Mouse (Mus musculus): Measurements from ENCODE around the gene Ppp2r2d. TPM values are rescaled to one million over a fixed set of nuclear protein-coding genes. Genes with fewer than 3 reads are reported as not detected.

The Ppp2r2d gene
- polyA plus RNA-seq, 1 experiment from 2014 or later, result 45.3 TPM

DNA sequence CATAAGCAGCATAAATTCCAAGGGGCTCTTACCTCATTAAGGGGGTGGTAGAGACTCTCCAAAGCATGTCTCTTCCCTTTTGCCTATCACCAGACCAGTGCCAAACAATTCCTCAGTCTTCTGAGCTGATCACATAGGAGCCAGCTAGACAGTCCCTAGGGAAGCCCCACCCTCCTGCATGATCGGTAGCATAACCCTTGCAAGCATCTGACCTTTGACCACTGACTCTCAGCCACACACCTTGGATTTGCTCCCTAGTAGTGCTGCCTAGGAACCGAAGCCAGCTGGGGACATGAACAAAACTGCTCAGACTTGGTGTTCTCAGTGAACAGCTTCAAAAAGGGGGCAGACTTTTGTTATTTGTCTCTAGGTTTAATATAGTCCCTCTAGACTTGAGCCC is 52.2 kb downstream of the Ppp2r2d start:
- POLR2A ChIA-PET, result interaction anchor here (0.9 kb wide), 1 partner anchor 8 kb away, joined by 3 read pairs; no protein-coding TSS in a partner anchor
- TF ChIP-seq CTCF (IDR thresholded peaks at IDR 0.05), result no peak
- ATAC-seq, result no peak
- CTCF ChIA-PET, result interaction anchor here (1.1 to 1.6 kb wide), 2 partner anchors 8 to 57 kb away, joined by 3 to 6 read pairs; no protein-coding TSS in a partner anchor
- in situ Hi-C loops (cut with MboI; ENCODE audit: low pct_unique_long_range_greater_than_20kb), result no loop called here
- H3K27me3 ChIP-seq, result no peaks in the 10 kb centered on the region
- no peak for DNase-seq (ENCODE audit: low read depth, low spot score)

DNA sequence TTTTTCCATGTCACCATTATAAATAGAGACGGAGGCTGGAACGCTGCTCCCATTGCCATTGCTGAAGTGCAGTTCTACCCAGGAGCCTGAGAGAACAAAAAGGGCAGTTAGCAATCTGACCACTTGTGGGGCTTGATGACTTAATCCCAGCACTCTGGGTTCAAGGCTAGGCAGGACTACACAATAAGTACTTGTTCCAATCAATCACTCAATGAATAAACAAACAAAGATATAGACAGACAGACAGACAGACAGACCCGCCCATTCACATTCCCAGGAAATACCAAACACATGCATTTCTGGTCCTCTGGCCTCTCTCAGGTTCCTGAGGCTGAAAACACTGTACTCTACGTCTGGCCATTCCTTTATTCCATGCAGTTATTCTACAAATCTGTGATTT is 52.9 kb downstream of the Ppp2r2d start:
- POLR2A ChIA-PET, result no interaction called here
- no peak for TF ChIP-seq CTCF (IDR thresholded peaks at IDR 0.05)
- in situ Hi-C loops (cut with MboI; ENCODE audit: low pct_unique_long_range_greater_than_20kb), result no loop called here
- H3K27me3 ChIP-seq, result no peaks in the 10 kb centered on the region
- CTCF ChIA-PET, result no interaction called here
- ATAC-seq (no peak), DNase-seq (ENCODE audit: low read depth, low spot score) (no peak)

DNA sequence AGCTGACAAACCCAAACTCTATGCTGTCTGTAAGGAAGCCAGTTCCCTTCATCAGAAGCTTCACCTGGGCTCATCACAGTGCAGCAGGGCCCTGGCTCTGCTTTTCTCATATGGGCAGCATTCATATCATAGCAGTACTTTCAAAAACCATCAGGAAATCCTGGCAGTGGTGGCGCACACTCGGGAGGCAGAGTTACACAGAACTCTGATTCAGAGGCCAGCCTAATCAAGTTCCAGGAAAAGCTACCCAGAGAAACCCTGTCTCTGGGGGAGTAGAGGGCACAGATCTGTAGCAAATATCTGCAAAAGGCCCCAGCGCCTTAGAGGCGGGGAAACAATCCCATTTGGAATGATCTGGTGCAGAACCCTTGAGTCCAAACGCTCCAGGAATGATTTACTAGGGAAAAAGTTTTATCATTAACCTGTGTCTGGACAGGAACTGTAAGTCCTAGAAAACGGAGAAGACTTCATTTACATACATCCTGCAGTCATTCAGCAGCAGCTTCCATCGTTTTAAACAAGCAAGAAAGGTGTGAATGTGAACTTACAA is 58.1 kb downstream of the Ppp2r2d start:
- no peaks in the 10 kb centered on the region for H3K27me3 ChIP-seq
- no peak for DNase-seq (ENCODE audit: low read depth, low spot score)
- no peak for TF ChIP-seq CTCF (IDR thresholded peaks at IDR 0.05)
- peak; percentile 41 for ATAC-seq
- in situ Hi-C loops (cut with MboI; ENCODE audit: low pct_unique_long_range_greater_than_20kb), result no loop called here
- ChIA-PET CTCF (interaction anchor here (1.2 kb wide), 1 partner anchor 20 kb away, joined by 6 read pairs; no protein-coding TSS in a partner anchor), POLR2A (no interaction called here)

DNA sequence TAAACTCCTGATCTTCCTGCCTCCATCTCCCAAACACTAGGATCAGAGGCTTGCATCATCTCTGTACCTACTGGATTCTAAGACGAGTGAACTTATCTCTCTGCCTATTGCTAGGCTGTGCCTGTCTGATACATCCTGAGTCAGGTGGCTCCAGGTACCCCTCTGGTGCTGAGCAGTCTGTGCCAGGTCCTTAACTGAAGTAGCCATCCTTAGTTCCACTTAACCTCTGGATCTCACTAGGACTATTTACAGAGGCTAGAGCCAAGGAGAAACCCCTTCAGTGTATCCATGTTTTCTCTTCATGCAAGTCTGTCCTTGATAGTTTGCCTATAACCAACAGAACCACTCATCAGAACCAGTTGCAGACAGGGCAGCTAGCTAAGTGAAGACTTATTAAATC is 60.6 kb downstream of the Ppp2r2d start:
- DNase-seq (ENCODE audit: low read depth, low spot score) (no peak), ATAC-seq (no peak)
- ChIA-PET CTCF (interaction anchor here (1.0 to 3.4 kb wide), 3 partner anchors 9 to 65 kb away, joined by 3 to 10 read pairs (median 6); partner anchors contain the start of gene Ppp2r2d), POLR2A (interaction anchor here (1.0 kb wide), 1 partner anchor 9 kb away, joined by 3 read pairs; no protein-coding TSS in a partner anchor)
- in situ Hi-C loops (cut with MboI; ENCODE audit: low pct_unique_long_range_greater_than_20kb), result no loop called here
- TF ChIP-seq CTCF (IDR thresholded peaks at IDR 0.05), result no peak
- H3K27me3 ChIP-seq, result no peaks in the 10 kb centered on the region

DNA sequence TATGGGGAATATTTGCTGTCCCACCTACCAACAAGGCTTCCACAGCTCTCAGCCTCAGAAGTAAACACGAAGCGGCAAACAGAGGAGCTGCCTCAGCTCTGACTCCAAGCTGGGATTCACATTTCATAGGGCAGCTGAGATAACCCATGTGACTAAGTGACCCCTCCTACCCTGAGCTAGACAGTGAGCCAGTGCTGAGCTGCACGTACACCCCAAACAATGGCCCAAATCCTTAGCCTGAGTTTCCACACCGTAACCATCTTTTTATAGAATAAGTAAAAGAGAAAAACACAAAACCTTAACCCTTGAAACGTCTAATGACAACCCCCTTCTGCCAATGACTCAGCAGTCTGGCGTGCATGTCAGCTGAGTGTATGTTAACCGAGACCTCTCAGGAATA is 61.2 kb downstream of the Ppp2r2d start:
- in situ Hi-C loops (cut with MboI; ENCODE audit: low pct_unique_long_range_greater_than_20kb), result no loop called here
- H3K27me3 ChIP-seq, result no peaks in the 10 kb centered on the region
- no peak for TF ChIP-seq CTCF (IDR thresholded peaks at IDR 0.05)
- ChIA-PET CTCF (interaction anchor here (0.7 to 3.4 kb wide), 4 partner anchors 10 to 66 kb away, joined by 3 to 10 read pairs (median 5); partner anchors contain the start of gene Ppp2r2d), POLR2A (interaction anchor here (1.0 kb wide), 2 partner anchors 9 to 62 kb away, joined by 3 read pairs; partner anchors contain the start of genes Mapk1ip1 and Ppp2r2d)
- DNase-seq (ENCODE audit: low read depth, low spot score), result no peak
- ATAC-seq, result peak; percentile 51

DNA sequence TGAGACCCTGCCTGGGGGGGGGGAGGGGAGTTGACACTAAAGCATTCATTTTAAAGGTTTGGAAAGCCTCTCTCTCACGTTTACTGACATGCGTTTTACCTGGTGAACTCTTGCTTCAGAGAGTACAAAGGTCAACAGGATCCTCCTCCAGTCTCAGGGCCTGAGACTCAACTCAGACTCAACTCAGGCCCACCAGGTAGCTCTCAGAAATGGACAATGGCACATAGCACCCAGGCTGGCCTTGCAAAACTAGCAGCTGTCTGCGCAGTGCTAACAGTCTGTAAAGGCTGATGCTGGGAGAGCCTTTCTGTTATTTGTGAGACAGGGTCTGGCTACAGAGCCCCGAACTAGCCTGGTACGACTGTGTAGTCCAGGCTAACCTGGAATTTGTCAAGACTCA is 62.1 kb downstream of the Ppp2r2d start:
- TF ChIP-seq CTCF (IDR thresholded peaks at IDR 0.05), result no peak
- CTCF ChIA-PET, result interaction anchor here (0.7 to 3.4 kb wide), 2 partner anchors 16 to 66 kb away, joined by 4 to 10 read pairs; no protein-coding TSS in a partner anchor
- POLR2A ChIA-PET, result interaction anchor here (0.8 to 1.0 kb wide), 2 partner anchors 52 to 62 kb away, joined by 3 read pairs; partner anchors contain the start of genes Mapk1ip1 and Ppp2r2d
- no peaks in the 10 kb centered on the region for H3K27me3 ChIP-seq
- DNase-seq (ENCODE audit: low read depth, low spot score) (no peak), ATAC-seq (no peak)
- in situ Hi-C loops (cut with MboI; ENCODE audit: low pct_unique_long_range_greater_than_20kb), result no loop called here

DNA sequence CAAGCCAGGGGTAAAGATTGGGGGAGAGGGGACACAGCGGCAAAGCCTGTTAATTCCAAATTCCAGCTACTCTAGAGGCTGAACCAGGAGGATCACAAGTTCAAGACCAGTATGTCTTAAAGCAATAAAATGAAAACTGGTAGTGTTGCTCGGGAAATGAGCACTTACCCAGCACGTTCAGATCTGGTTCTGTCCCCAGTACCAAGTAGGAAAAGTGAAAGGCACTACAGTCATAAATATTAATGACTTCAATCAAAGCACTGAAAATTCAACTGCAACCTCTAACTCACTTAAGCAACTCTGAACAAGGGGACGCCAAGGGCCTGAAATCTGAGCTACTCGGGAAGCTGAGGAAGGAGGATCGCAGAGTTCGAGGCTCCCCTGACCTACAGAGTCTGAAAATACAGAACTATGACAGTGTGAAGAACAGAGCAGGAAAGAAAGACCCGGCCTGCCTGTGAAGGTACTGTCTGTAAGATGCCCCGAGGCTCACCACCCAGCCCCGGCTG is 62.9 kb downstream of the Ppp2r2d start:
- DNase-seq (ENCODE audit: low read depth, low spot score), result no peak
- no peak for TF ChIP-seq CTCF (IDR thresholded peaks at IDR 0.05)
- CTCF ChIA-PET, result interaction anchor here (0.9 to 3.4 kb wide), 2 partner anchors 56 to 67 kb away, joined by 3 to 10 read pairs; no protein-coding TSS in a partner anchor
- H3K27me3 ChIP-seq, result no peaks in the 10 kb centered on the region
- ATAC-seq, result no peak
- POLR2A ChIA-PET, result interaction anchor here (0.8 kb wide), 1 partner anchor 53 kb away, joined by 3 read pairs; no protein-coding TSS in a partner anchor
- in situ Hi-C loops (cut with MboI; ENCODE audit: low pct_unique_long_range_greater_than_20kb), result no loop called here

DNA sequence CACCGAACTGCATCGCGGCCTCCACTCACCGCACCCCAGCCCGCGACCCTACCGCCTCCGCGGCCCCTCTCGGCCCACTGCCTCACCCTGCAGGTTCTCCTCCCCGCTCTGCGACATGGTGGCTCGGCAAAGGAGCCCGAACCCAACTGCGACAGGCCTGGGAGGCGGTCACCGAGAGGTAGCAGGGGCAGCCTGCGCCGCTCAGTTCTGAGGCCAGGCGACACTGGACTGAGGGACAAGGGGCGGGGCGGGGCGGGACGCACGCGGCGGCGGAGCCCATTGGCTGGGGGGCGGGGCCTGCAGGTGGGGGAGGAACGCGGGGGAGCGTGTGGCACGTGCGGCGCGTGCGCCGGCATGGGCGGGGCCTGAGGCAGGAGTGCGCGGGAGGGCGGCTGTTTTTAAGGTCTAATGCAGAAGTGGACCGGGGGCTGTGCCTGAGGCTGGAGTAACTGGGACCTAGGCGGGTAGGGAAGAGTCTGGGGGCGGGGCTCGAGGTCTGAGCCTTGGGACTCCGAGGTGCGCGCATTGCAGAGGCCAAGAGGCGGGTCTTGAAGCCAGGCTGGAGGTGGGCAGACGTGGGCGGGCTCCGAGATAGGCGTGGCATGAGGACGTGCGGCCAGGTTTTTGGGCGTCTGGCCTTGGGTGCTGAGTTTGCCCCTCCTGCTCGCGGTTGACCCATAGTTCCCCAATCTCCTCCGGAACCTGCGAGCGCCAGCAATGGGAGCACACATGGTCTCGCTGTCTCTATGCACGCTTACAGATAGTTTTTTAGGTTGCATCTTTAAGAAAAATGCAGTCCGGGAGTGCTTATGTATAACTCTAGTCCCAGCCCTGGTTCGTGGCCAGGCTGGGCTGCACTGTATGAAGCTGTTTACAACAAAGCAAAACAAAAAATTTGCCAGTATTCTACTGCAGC is 63.7 kb downstream of the Ppp2r2d start, which contains the start of gene Bnip3:
TSS of gene Bnip3 (minus strand) at position 243 of the 916 bp plus-strand sequence.
- ATAC-seq, result peak; percentile 86
- TF ChIP-seq CTCF (IDR thresholded peaks at IDR 0.05), result no peak
- no peaks in the 10 kb centered on the region for H3K27me3 ChIP-seq
- POLR2A ChIA-PET, result no interaction called here
- in situ Hi-C loops (cut with MboI; ENCODE audit: low pct_unique_long_range_greater_than_20kb), result no loop called here
- CTCF ChIA-PET, result interaction anchor here (0.9 to 3.4 kb wide), 5 partner anchors 15 to 68 kb away, joined by 3 to 10 read pairs (median 3); partner anchors contain the start of genes Mapk1ip1 and Ppp2r2d
- no peak for DNase-seq (ENCODE audit: low read depth, low spot score)

DNA sequence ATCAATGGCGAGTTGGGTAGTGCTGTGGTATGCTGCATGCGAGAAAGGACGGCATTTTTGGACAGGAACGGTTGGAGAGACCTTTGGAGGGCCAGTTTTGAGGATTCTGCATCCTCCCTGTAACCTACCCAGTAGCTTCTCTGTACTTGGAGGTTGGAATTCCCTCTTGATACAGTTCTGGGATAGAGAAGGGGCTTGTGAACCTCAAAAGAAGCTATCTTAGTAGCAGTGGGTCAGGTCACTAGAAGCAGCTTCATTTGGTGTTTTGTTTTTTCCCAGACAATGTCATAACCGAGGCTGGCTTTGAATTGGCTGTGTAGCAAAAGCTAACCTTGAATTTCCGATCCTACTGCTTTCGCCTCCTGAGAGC is 64.3 kb downstream of the Ppp2r2d start:
- no peaks in the 10 kb centered on the region for H3K27me3 ChIP-seq
- ChIA-PET CTCF (interaction anchor here (0.9 to 1.2 kb wide), 3 partner anchors 14 to 66 kb away, joined by 3 to 4 read pairs (median 3); partner anchors contain the start of genes Mapk1ip1 and Ppp2r2d), POLR2A (no interaction called here)
- in situ Hi-C loops (cut with MboI; ENCODE audit: low pct_unique_long_range_greater_than_20kb), result no loop called here
- TF ChIP-seq CTCF (IDR thresholded peaks at IDR 0.05), result no peak
- no peak for ATAC-seq
- no peak for DNase-seq (ENCODE audit: low read depth, low spot score)

DNA sequence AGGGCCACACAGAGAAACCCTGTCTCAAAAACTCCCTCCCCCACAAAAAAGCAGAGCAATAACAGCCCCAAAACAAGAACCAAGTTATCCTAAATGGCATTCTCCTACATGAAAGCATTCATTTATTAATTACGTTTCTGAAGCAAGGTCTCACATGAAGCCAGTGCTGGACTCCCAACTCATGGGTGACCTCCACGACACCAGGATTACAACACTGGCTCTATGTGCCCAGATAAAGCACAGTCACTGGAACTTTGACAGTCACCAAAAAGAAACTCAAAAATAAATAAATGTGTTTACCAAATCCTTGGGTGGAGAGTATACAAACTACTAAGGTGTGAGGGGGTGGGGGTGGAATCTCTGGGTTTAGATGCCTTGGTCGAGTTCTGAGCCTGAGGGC is 67.7 kb downstream of the Ppp2r2d start:
- ATAC-seq (no peak), DNase-seq (ENCODE audit: low read depth, low spot score) (no peak)
- TF ChIP-seq CTCF (IDR thresholded peaks at IDR 0.05), result no peak
- in situ Hi-C loops (cut with MboI; ENCODE audit: low pct_unique_long_range_greater_than_20kb), result no loop called here
- ChIA-PET POLR2A (no interaction called here), CTCF (interaction anchor here (1.0 kb wide), 1 partner anchor 69 kb away, joined by 3 read pairs; no protein-coding TSS in a partner anchor)
- H3K27me3 ChIP-seq, result no peaks in the 10 kb centered on the region

Data from Patski (cell line).